Mouse (Mus musculus) erythroid progenitor cell, adult 5-6 weeks (primary cell): ENCODE results near the gene Ctdnep1. TPM values are rescaled to one million over a fixed set of nuclear protein-coding genes. Genes with fewer than 3 reads are reported as not detected.
A peak's percentile ranks its signal among the peaks of the same experiment; 100 is the strongest.
"Not testable (repeated sequence)": the region's sequence is repeated elsewhere in the genome, so short reads cannot be mapped to it uniquely, and the experiment has no call there.

Experiments used
- ATAC-seq: replicated peaks from 2 replicates; pipeline ENCODE4 v1.8.0; 2016; ENCODE audit warnings: moderate number of reproducible peaks, mild to moderate bottlenecking, moderate TSS enrichment, inconsistent platforms; ENCODE audit not compliant: poor library complexity, low FRiP score, severe bottlenecking
- total RNA-seq, 2 experiments: library from RNA; stranded (forward) in 1 of 2; stranded (reverse) in 1 of 2; fragments of 150-400 nt in 1 of 2; fragments of 186-747, 209-891 nt in 1 of 2; gene quantifications; 2 replicates each; pipeline versions ENCODE4 v1.2.3 to v1.2.4; 2015 to 2017; ENCODE audit warnings: low replicate concordance in 2 of 2

Gene Ctdnep1
- total RNA-seq, 2 experiments from 2014 or later, result 20.9 to 83.4 TPM

GRCm38 (mm10) chr11:69948066-69948762 is 32.7 kb upstream of the Ctdnep1 start, which contains the start of gene Slc2a4:
TSS of gene Slc2a4 (minus strand) at chr11:69948188.
- ATAC-seq, result peak; percentile 74

- ATAC-seq, result peak; percentile 61
Measured at GRCm38 (mm10) chr11:69948763-69949150, 32.2 kb upstream of the Ctdnep1 start.

- no peak for ATAC-seq
Measured at GRCm38 (mm10) chr11:69950807-69951459, 30.0 kb upstream of the Ctdnep1 start.

GRCm38 (mm10) chr11:69952274-69952673 is 28.7 kb upstream of the Ctdnep1 start:
- no peak for ATAC-seq

- no peak for ATAC-seq
Measured at GRCm38 (mm10) chr11:69953267-69953915, 27.6 kb upstream of the Ctdnep1 start.

- ATAC-seq, result not testable (repeated sequence)
Measured at GRCm38 (mm10) chr11:69955618-69956017, 25.3 kb upstream of the Ctdnep1 start.

GRCm38 (mm10) chr11:69956218-69956617 is 24.7 kb upstream of the Ctdnep1 start:
- no peak for ATAC-seq

GRCm38 (mm10) chr11:69960616-69961015 is 20.3 kb upstream of the Ctdnep1 start:
- ATAC-seq, result no peak

GRCm38 (mm10) chr11:69961841-69962240 is 19.1 kb upstream of the Ctdnep1 start:
- ATAC-seq, result no peak

- no peak for ATAC-seq
Measured at GRCm38 (mm10) chr11:69964650-69965270, 16.2 kb upstream of the Ctdnep1 start, which contains the start of gene Cldn7. TSS of gene Cldn7 (plus strand) at chr11:69964779.

- no peak for ATAC-seq
Measured at GRCm38 (mm10) chr11:69965271-69966005, 15.5 kb upstream of the Ctdnep1 start.

- ATAC-seq, result no peak
Measured at GRCm38 (mm10) chr11:69966006-69966859, 14.7 kb upstream of the Ctdnep1 start.

GRCm38 (mm10) chr11:69966860-69967517 is 14.0 kb upstream of the Ctdnep1 start:
- ATAC-seq, result no peak

- ATAC-seq, result no peak
Measured at GRCm38 (mm10) chr11:69968793-69969192, 12.2 kb upstream of the Ctdnep1 start.

GRCm38 (mm10) chr11:69970222-69970621 is 10.7 kb upstream of the Ctdnep1 start:
- no peak for ATAC-seq

GRCm38 (mm10) chr11:69970775-69971174 is 10.2 kb upstream of the Ctdnep1 start:
- ATAC-seq, result no peak

GRCm38 (mm10) chr11:69974907-69975306 is 6.0 kb upstream of the Ctdnep1 start:
- no peak for ATAC-seq

GRCm38 (mm10) chr11:69976271-69976670 is 4.7 kb upstream of the Ctdnep1 start:
- no peak for ATAC-seq
